Mouse (Mus musculus) stomach, embryonic 16.5 days (tissue): ENCODE results near the gene Rps29. TPM values are rescaled to one million over a fixed set of nuclear protein-coding genes. Genes with fewer than 3 reads are reported as not detected.
"Not testable (repeated sequence)": the region's sequence is repeated elsewhere in the genome, so short reads cannot be mapped to it uniquely, and the experiment has no call there.

Experiments
- ATAC-seq: fragments of 200-750 bp; cut with Nextera tagmentation; 2 replicates; pipeline ENCODE4 v1.8.0; 2017; ENCODE audit warnings: moderate number of reproducible peaks, moderate TSS enrichment; ENCODE audit not compliant: insufficient read depth, low FRiP score
- H3K27ac ChIP-seq: fragments of 300-500 bp; sonication (generic); 2 replicates; pipeline ENCODE4 v1.5.1; 2014; ENCODE audit warnings: low read length
- H3K27me3 ChIP-seq: fragments of 300-500 bp; sonication (generic); 2 replicates; pipeline ENCODE4 v1.6.1; 2014; ENCODE audit warnings: low read length, control low read depth, mixed read lengths; ENCODE audit not compliant: control insufficient read depth, insufficient read depth
- H3K36me3 ChIP-seq: fragments of 300-500 bp; sonication (generic); 2 replicates; pipeline ENCODE4 v1.6.1; 2014; ENCODE audit warnings: low read length; ENCODE audit not compliant: control insufficient read depth, insufficient read depth
- H3K4me1 ChIP-seq: fragments of 300-500 bp; sonication (generic); 2 replicates; pipeline ENCODE4 v1.6.1; 2014; ENCODE audit warnings: low read length, control low read depth, mixed read lengths; ENCODE audit not compliant: control insufficient read depth, insufficient read depth
- H3K4me2 ChIP-seq: fragments of 300-500 bp; sonication (generic); 2 replicates; pipeline ENCODE4 v1.6.1; 2014; ENCODE audit warnings: low read depth, low read length, mixed read lengths
- H3K4me3 ChIP-seq: fragments of 300-500 bp; sonication (generic); replicated peaks from 2 replicates; pipeline ENCODE4 v1.5.1; 2014; ENCODE audit warnings: mild to moderate bottlenecking, low read length
- H3K9ac ChIP-seq: fragments of 300-500 bp; sonication (generic); 2 replicates; pipeline ENCODE4 v1.6.1; 2014; ENCODE audit warnings: low read length
- H3K9me3 ChIP-seq: fragments of 300-500 bp; sonication (generic); replicated peaks from 2 replicates; pipeline ENCODE4 v1.6.1; 2016; ENCODE audit warnings: low read length, control low read depth; ENCODE audit not compliant: control insufficient read depth
- WGBS: fragments of 180-500 bp; shearing (Covaris S2); extraction: QIAGEN DNeasy Blood & Tissue Kit; methylation state at CpG from one replicate; pipeline ENCODE4 v1.1.7; 2014; 5-methylcytosine and 5-hydroxymethylcytosine counted together
- polyA plus RNA-seq: library from polyadenylated mRNA; unstranded; fragments of >200 nt; fragmentation: Nextera tagmentation; extraction: Ambion mirVana; gene quantifications from 2 replicates; pipeline ENCODE4 v1.2.1, GENCODE M21; 2015

Rps29 gene
- polyA plus RNA-seq, 1 experiment from 2014 or later = 1,784 TPM

DNA sequence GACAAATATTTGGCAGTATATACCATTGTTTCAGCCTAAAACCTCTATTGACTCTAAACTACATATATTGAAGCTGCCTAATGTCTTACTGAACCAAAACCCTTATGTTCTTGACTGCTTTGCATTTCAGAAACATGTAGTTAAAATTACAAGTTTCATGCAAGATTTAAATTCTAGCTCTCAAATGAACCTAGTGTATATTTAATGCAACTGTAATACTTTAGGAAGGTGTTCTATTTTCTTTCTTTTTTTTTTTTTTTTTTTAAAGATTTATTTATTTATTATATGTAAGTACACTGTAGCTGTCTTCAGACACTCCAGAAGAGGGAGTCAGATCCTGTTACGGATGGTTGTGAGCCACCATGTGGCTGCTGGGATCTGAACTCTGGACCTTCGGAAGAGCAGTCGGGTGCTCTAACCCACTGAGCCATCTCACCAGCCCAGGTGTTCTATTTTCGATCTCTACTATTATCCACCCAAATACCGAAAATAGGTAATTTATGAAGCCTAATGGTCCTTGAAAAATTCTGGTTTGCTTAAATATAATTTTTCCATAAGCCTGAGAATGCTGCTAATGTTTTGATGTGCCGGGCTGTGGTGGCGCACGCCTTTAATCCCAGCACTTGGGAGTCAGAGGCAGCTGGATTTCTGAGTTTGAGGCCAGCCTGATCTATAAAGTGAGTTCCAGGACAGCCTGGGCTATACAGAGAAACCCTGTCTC, 8.0 kb upstream of the Rps29 start:
- not testable (repeated sequence) for H3K9me3 ChIP-seq, H3K27me3 ChIP-seq, H3K36me3 ChIP-seq, H3K27ac ChIP-seq, H3K4me3 ChIP-seq, H3K9ac ChIP-seq, ATAC-seq, H3K4me2 ChIP-seq
- 69% methylated on average over 8 of the region's 8 CpGs for WGBS
- H3K4me1 ChIP-seq = peaks cover 14% of the 10 kb centered on the region

DNA sequence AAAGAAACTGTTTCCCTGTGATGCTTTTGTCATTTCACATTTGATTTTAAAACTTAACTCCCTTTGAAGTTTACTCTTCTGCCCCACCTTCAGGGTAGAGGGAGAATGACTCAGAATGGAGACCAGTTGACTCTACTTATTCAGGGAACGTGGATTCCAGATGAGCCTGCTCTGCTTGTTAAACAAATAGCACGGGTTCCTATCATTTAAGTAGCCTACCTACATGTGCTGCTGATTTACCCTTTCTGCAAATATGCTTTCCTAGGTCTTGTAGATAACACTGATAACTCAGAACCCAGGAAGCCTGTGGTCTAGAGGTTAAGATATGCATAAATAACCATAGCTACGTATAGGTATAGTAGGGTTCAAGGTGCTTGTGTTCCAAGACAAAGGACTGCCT, 5.9 kb upstream of the Rps29 start:
- no peak overlapping the region for H3K9ac ChIP-seq
- H3K27me3 ChIP-seq = no peaks in the 10 kb centered on the region
- H3K4me3 ChIP-seq = no peak overlapping the region
- no peaks in the 10 kb centered on the region for H3K9me3 ChIP-seq
- H3K36me3 ChIP-seq = no peaks in the 10 kb centered on the region
- 44% methylated on average over 3 of the region's 3 CpGs for WGBS
- peak overlapping the region; percentile 43; the same call in 1 of the 2 replicates for H3K27ac ChIP-seq
- peak; percentile 78; the same call in 1 of the 2 replicates for ATAC-seq
- no peak overlapping the region for H3K4me2 ChIP-seq
- H3K4me1 ChIP-seq = peaks cover 10% of the 10 kb centered on the region

DNA sequence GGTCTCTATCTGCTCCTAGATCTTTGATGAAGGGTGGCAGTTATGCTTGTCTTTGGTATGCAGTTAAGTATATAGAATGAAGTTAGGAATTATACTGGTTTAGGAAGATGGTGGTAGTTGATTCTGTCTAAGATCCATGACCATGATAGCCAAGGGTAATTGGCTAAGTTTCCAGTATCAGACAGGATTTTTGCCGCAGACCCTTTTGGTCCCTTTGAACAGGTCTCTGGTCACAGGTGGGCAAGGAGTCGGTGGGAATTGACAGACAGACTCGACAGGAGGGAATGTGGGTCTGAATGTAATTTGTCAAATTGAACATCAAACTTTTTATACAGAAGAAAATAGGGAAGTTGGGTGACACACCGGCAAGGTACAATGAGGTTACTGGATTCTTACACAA, 4.6 kb upstream of the Rps29 start:
- H3K4me1 ChIP-seq, ATAC-seq, H3K27me3 ChIP-seq, H3K9me3 ChIP-seq, H3K27ac ChIP-seq, H3K9ac ChIP-seq, H3K36me3 ChIP-seq, H3K4me2 ChIP-seq, H3K4me3 ChIP-seq: not testable (repeated sequence)
- WGBS = 72% methylated on average over 4 of the region's 4 CpGs

DNA sequence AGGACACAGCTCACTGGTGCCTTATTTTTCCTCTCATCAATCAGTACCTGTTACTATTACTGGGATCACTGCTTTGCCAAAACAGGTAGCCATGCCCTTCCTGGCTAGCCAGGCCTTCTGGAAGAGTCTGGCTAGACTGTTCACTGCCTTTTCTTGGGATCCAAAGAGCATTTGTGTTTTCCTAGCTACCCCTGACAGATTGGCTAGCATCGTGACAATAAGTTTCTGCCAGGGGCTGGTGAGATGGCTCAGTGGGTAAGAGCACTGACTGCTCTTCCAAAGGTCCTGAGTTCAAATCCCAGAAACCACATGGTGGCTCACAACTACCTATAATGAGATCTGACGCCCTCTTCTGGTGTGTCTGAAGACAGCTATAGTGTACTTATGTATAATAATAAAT, 1.7 kb upstream of the Rps29 start:
- not testable (repeated sequence) for H3K4me3 ChIP-seq, H3K4me2 ChIP-seq, H3K27ac ChIP-seq, H3K9ac ChIP-seq, ATAC-seq, H3K9me3 ChIP-seq, H3K27me3 ChIP-seq
- 85% methylated on average over 2 of the region's 2 CpGs for WGBS
- Histone ChIP-seq H3K36me3 (peaks cover 12% of the 10 kb centered on the region), H3K4me1 (peaks cover 10% of the 10 kb centered on the region)

DNA sequence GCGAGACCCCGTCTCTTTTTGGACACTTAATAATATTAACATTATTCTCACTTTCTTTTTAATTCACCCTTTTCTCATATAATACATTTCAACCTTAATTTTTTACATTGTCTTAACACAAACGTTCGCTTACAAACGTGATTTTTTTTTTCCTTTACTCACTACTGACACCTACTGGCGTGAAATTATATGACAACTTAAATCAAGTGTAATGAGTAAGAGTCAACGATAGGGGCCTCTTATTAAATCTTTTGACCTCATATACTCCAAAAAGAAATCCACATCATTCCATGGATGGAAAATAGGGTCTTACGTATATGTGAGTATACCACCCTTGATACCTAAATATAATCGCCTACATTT, 573 bp upstream of the Rps29 start:
- ATAC-seq = no peak
- H3K27me3 ChIP-seq = no peaks in the 10 kb centered on the region
- H3K4me1 ChIP-seq = peaks cover 10% of the 10 kb centered on the region
- peaks cover 12% of the 10 kb centered on the region for H3K36me3 ChIP-seq
- peak overlapping the region; percentile 26; the same call in 1 of the 2 replicates for H3K4me2 ChIP-seq
- H3K27ac ChIP-seq = no peak overlapping the region
- H3K9ac ChIP-seq = no peak overlapping the region
- WGBS = 4% methylated on average over 9 of the region's 9 CpGs
- peak overlapping the region; percentile 76 for H3K4me3 ChIP-seq
- H3K9me3 ChIP-seq = no peaks in the 10 kb centered on the region

DNA sequence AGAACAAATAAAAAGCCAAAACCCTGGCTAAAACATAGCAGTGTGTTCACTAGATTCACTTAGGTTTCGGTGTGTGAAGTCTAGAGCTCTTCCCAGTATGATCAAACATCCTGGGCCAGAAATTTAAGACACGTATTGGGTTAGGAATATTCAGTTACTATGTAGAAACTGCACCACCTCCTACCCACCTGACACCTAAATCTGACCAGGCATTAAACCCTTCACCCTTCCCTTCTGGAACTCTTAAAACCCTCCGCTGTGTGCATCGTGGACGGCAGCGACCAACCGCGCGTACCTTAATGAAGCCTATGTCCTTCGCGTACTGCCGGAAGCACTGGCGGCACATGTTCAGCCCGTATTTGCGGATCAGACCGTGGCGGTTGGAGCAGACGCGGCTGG, 621 bp downstream of the Rps29 start:
- peak overlapping the region; percentile 76 for H3K4me3 ChIP-seq
- peaks cover 10% of the 10 kb centered on the region for H3K4me1 ChIP-seq
- peak overlapping the region; percentile 96 for H3K27ac ChIP-seq
- no peak for ATAC-seq
- H3K4me2 ChIP-seq = peak overlapping the region; percentile 72
- under 1% methylated on average over 19 of the region's 19 CpGs for WGBS
- peaks cover 12% of the 10 kb centered on the region for H3K36me3 ChIP-seq
- H3K27me3 ChIP-seq = no peaks in the 10 kb centered on the region
- no peaks in the 10 kb centered on the region for H3K9me3 ChIP-seq
- H3K9ac ChIP-seq = peak overlapping the region; percentile 93

DNA sequence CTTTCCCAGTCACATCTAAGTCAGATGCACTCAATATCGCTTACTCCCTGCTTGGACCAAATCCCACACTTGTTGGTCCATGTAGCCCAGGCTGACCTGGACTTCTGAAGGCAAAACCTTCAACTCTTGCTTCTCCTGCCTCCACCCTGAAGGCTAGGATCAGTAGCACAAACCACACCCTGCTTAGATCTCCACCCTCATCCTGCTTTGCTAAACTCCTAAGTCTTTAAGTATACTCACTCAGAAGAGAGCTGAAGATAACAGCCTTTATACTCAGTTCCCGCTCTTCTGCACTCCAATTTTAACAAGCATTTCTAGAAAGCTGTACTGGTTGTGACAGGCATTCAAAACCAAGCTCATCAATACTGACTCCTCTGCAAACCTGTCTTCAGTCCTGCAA, 1.9 kb downstream of the Rps29 start:
- Histone ChIP-seq H3K4me1 (peaks cover 10% of the 10 kb centered on the region), H3K4me3 (no peak overlapping the region), H3K36me3 (peaks cover 12% of the 10 kb centered on the region), H3K27ac (no peak overlapping the region), H3K27me3 (no peaks in the 10 kb centered on the region), H3K9ac (no peak overlapping the region), H3K4me2 (no peak overlapping the region), H3K9me3 (no peaks in the 10 kb centered on the region)
- no peak for ATAC-seq
- 91% methylated on average over 2 of the region's 2 CpGs for WGBS

DNA sequence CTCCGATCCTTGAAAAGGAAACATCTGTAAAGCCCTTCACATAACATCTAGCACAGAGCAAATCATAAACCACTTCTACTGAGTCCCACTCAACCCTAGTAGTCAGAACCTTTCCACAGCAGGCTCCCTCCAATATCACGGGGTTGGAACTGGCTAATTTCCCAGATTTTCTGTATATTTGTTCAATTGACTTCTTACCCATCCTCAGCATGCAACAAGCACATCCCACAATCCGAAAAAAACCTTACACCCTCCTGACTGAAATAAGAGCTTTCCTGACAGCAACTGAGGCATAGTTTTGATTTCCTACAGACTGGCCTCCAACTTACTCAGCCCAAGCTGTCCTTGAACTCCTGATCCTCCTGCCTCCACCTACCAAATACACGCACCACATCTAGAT, 2.5 kb downstream of the Rps29 start:
- 77% methylated on average over 4 of the region's 4 CpGs for WGBS
- ATAC-seq = no peak

DNA sequence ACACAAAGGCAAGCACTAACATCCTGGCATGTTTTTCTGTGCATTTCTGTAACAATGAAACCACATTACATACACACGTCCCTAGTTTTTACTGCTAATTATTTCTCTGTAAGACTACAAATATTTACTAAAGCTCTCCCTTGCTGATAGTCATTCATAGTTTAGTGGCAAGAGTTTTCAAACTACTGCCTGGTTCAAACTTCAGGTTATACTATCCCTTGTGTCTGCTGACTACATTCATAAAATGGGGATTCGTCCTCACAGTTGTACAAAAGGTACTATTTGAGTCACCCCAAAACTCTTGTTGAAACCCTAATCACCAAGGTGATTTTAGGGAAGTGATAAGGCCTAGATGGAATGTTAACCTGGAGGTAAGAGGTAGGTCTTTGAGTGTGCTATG, 3.1 kb downstream of the Rps29 start:
- Histone ChIP-seq H3K27me3 (no peaks in the 10 kb centered on the region), H3K4me3 (no peak overlapping the region), H3K4me1 (peaks cover 10% of the 10 kb centered on the region), H3K27ac (no peak overlapping the region), H3K9me3 (no peaks in the 10 kb centered on the region), H3K9ac (no peak overlapping the region), H3K36me3 (peaks cover 12% of the 10 kb centered on the region), H3K4me2 (no peak overlapping the region)
- no peak for ATAC-seq
- WGBS = 67% methylated on average over 2 of the region's 2 CpGs

More for the DNA sequence above, 2.5 kb downstream of the Rps29 start:
- Histone ChIP-seq H3K4me3 (no peak overlapping the region), H3K36me3 (peaks cover 12% of the 10 kb centered on the region), H3K9ac (no peak overlapping the region), H3K27ac (no peak overlapping the region), H3K9me3 (no peaks in the 10 kb centered on the region), H3K4me1 (peaks cover 10% of the 10 kb centered on the region), H3K27me3 (no peaks in the 10 kb centered on the region), H3K4me2 (no peak overlapping the region)
